ENCODE assay signal across 22 mouse cellular contexts in genomic region chr4:156055173-156055572, GRCm38 (mm10). TPM values are rescaled to one million over a fixed set of nuclear protein-coding genes. Genes with fewer than 3 reads are reported as not detected.
DNase-seq lines count a peak whose midpoint lies in the region; ATAC-seq and TF ChIP-seq lines count a peak whose summit lies in the region.
"Had no signal": no experiment of that assay in that cellular context is flagged by ENCODE, and none has a peak within 500 bp of the region (broad histone marks: within the 10 kb centered on the region; RNA-seq: fewer than 3 reads in every experiment).

No protein-coding gene starts in this region.

- no peak overlapping the region for H3K9ac ChIP-seq in kidney, postnatal 0 days (ENCODE audit: low read depth, low read length)
- H3K9ac ChIP-seq in embryonic facial prominence, embryonic 15.5 days = no peak overlapping the region
- H3K9ac ChIP-seq in intestine, embryonic 16.5 days (ENCODE audit: low read depth, low read length) = peak overlapping the region; percentile 68
- H3K9ac ChIP-seq in stomach, embryonic 16.5 days (ENCODE audit: low read length) = no peak overlapping the region
- H3K9ac ChIP-seq: forebrain, embryonic 12.5 days; heart, embryonic 15.5 days; hindbrain, embryonic 13.5 days had no signal

- no peak overlapping the region for H3K4me2 ChIP-seq in kidney, postnatal 0 days (ENCODE audit: low read length)
- peak overlapping the region; percentile 6; the same call in 1 of the 2 replicates for H3K4me2 ChIP-seq in embryonic facial prominence, embryonic 15.5 days (replicated peaks)
- H3K4me2 ChIP-seq in intestine, embryonic 16.5 days (ENCODE audit: low read depth, low read length) = peak overlapping the region; percentile 39
- peak overlapping the region; percentile 50 for H3K4me2 ChIP-seq in stomach, embryonic 16.5 days (ENCODE audit: low read depth, low read length)
- H3K4me2 ChIP-seq: forebrain, embryonic 12.5 days; heart, embryonic 11.5 days; heart, embryonic 15.5 days; hindbrain, embryonic 13.5 days had no signal

- TF ChIP-seq CTCF in kidney, postnatal 0 days (IDR thresholded peaks at IDR 0.05; ENCODE audit: low read depth) = 0 out of 2 replicates have a peak, but pooled peaks have one; percentile 3

- no peaks in the 10 kb centered on the region for H3K9me3 ChIP-seq in kidney, postnatal 0 days (replicated peaks; ENCODE audit: low read length)
- no peaks in the 10 kb centered on the region for H3K9me3 ChIP-seq in embryonic facial prominence, embryonic 15.5 days (replicated peaks)
- no peaks in the 10 kb centered on the region for H3K9me3 ChIP-seq in intestine, embryonic 16.5 days (ENCODE audit: control insufficient read depth, low read length)
- H3K9me3 ChIP-seq in stomach, embryonic 16.5 days (replicated peaks; ENCODE audit: control insufficient read depth, low read length) = no peaks in the 10 kb centered on the region
- H3K9me3 ChIP-seq: forebrain, embryonic 12.5 days; G1E; heart, embryonic 15.5 days; hindbrain, embryonic 13.5 days had no signal

- no peak for DNase-seq in kidney, postnatal 0 days (ENCODE audit: low spot score)
- no peak for DNase-seq in kidney, adult 18-20 months
- no peak for DNase-seq in adrenal gland, adult 2 months
- DNase-seq in layer of hippocampus, adult 9-10 months (ENCODE audit: low spot score) = no peak
- DNase-seq in embryo, embryonic 11 days = no peak
- DNase-seq: adrenal gland, postnatal 14 days; cerebellum, adult 11-12 months; cerebellum, adult 9-10 months; cerebellum, postnatal 25 days; gastrocnemius, postnatal 14 days; heart, adult 2 months; heart, postnatal 14 days had no signal

- ATAC-seq in kidney, postnatal 0 days (replicated peaks; ENCODE audit: low FRiP score, low read depth) = no peak
- no peak for ATAC-seq in embryonic facial prominence, embryonic 15.5 days (ENCODE audit: insufficient number of reproducible peaks, low FRiP score, low TSS enrichment, low read depth)
- no peak for ATAC-seq in intestine, embryonic 16.5 days
- no peak for ATAC-seq in stomach, embryonic 16.5 days (ENCODE audit: insufficient read depth, low FRiP score)
- ATAC-seq: forebrain, embryonic 16.5 days had no signal

- H3K27ac ChIP-seq in kidney, postnatal 0 days = peak overlapping the region; percentile 56
- no peak overlapping the region for H3K27ac ChIP-seq in embryonic facial prominence, embryonic 15.5 days (replicated peaks)
- H3K27ac ChIP-seq in intestine, embryonic 16.5 days (ENCODE audit: low read length) = peak overlapping the region; percentile 86
- H3K27ac ChIP-seq in stomach, embryonic 16.5 days (ENCODE audit: low read length) = peak overlapping the region; percentile 5
- H3K27ac ChIP-seq: forebrain, embryonic 12.5 days; heart, adult 2 months; heart, embryonic 15.5 days; hindbrain, embryonic 13.5 days had no signal

- 0 out of 2 replicates have a peak, but pooled peaks cover 6% of the 10 kb centered on the region for H3K4me1 ChIP-seq in kidney, postnatal 0 days (replicated peaks; ENCODE audit: insufficient read depth, low read length)
- peaks cover 7% of the 10 kb centered on the region; the same call in 1 of the 2 replicates for H3K4me1 ChIP-seq in embryonic facial prominence, embryonic 15.5 days
- H3K4me1 ChIP-seq in intestine, embryonic 16.5 days (ENCODE audit: control insufficient read depth, insufficient read depth, low read length) = peaks cover 21% of the 10 kb centered on the region; the same call in 1 of the 2 replicates
- no peaks in the 10 kb centered on the region; the same call in 1 of the 2 replicates for H3K4me1 ChIP-seq in stomach, embryonic 16.5 days (ENCODE audit: control insufficient read depth, insufficient read depth, low read length)
- H3K4me1 ChIP-seq: forebrain, embryonic 12.5 days; hindbrain, embryonic 13.5 days had no signal

- H3K4me3 ChIP-seq in kidney, postnatal 0 days (replicated peaks; ENCODE audit: low read depth, low read length) = no peak overlapping the region
- peak overlapping the region; percentile 10; the same call in 1 of the 2 replicates for H3K4me3 ChIP-seq in embryonic facial prominence, embryonic 15.5 days (replicated peaks)
- peak overlapping the region; percentile 59 for H3K4me3 ChIP-seq in intestine, embryonic 16.5 days (ENCODE audit: low read length)
- peak overlapping the region; percentile 46; the same call in 1 of the 2 replicates for H3K4me3 ChIP-seq in stomach, embryonic 16.5 days (replicated peaks; ENCODE audit: low read length)
- H3K4me3 ChIP-seq: forebrain, embryonic 12.5 days; heart, adult 2 months; heart, embryonic 15.5 days; hindbrain, embryonic 13.5 days had no signal

- no peaks in the 10 kb centered on the region for H3K27me3 ChIP-seq in kidney, postnatal 0 days (ENCODE audit: insufficient read depth, low read length)
- no peaks in the 10 kb centered on the region for H3K27me3 ChIP-seq in embryonic facial prominence, embryonic 15.5 days
- H3K27me3 ChIP-seq in intestine, embryonic 16.5 days (replicated peaks; ENCODE audit: control insufficient read depth, insufficient read depth, low read length) = no peaks in the 10 kb centered on the region
- no peaks in the 10 kb centered on the region for H3K27me3 ChIP-seq in stomach, embryonic 16.5 days (ENCODE audit: control insufficient read depth, insufficient read depth, low read length)

- WGBS in kidney, postnatal 0 days = 87% methylated on average over 5 of the region's 5 CpGs
- WGBS in embryonic facial prominence, embryonic 15.5 days = 79% methylated on average over 5 of the region's 5 CpGs
- WGBS in intestine, embryonic 16.5 days = 77% methylated on average over 5 of the region's 5 CpGs
- 80% methylated on average over 5 of the region's 5 CpGs for WGBS in stomach, embryonic 16.5 days

- no peaks in the 10 kb centered on the region for H3K36me3 ChIP-seq in kidney, postnatal 0 days (ENCODE audit: insufficient read depth, low read length)
- H3K36me3 ChIP-seq in embryonic facial prominence, embryonic 15.5 days = no peaks in the 10 kb centered on the region; the same call in 1 of the 2 replicates
- H3K36me3 ChIP-seq in intestine, embryonic 16.5 days (ENCODE audit: control insufficient read depth, insufficient read depth, low read length) = no peaks in the 10 kb centered on the region
- no peaks in the 10 kb centered on the region for H3K36me3 ChIP-seq in stomach, embryonic 16.5 days (ENCODE audit: control insufficient read depth, insufficient read depth, low read length)
- H3K36me3 ChIP-seq: forebrain, embryonic 12.5 days; G1E; heart, embryonic 15.5 days; hindbrain, embryonic 13.5 days had no signal

RNA-seq across cellular contexts. Expression of gene Ttll10, which starts 4.0 kb away (rescaled TPM):
- 5.6 and 6.0 TPM in 2 replicates for polyA plus RNA-seq in kidney, postnatal 0 days (2015; fragmentation: Nextera tagmentation; extraction: Ambion mirVana)
- 4.0 and 4.3 TPM in 2 replicates for polyA plus RNA-seq in embryonic facial prominence, embryonic 15.5 days (2015; fragmentation: Nextera tagmentation; extraction: Ambion mirVana)
- 4.2 and 4.7 TPM in 2 replicates for polyA plus RNA-seq in intestine, embryonic 16.5 days (2015; fragmentation: Nextera tagmentation; extraction: Ambion mirVana)
- polyA plus RNA-seq in stomach, embryonic 16.5 days (2015; fragmentation: Nextera tagmentation; extraction: Ambion mirVana) = 4.6 and 5.0 TPM in 2 replicates
- under 1 TPM in 1 of 2 experiments, not detected in 1; 0.21 TPM for total RNA-seq in adrenal gland, adult 2 months (2021)
- 0.13 and 0.19 TPM in 2 replicates for polyA plus RNA-seq in adrenal gland, adult 2 months (2012; rRNA removed)
- total RNA-seq: gastrocnemius, adult 18-20 months; gastrocnemius, postnatal 14 days; heart, adult 2 months; heart, postnatal 14 days had no signal
- polyA plus RNA-seq: forebrain, embryonic 16.5 days; G1E; hindbrain, embryonic 13.5 days had no signal

RNA-seq across cellular contexts. Expression of gene Tnfrsf18, which starts 29.2 kb away (rescaled TPM):
- 1.3 TPM in 2 replicates for polyA plus RNA-seq in kidney, postnatal 0 days (2015; fragmentation: Nextera tagmentation; extraction: Ambion mirVana)
- 6.0 and 7.1 TPM in 2 replicates for polyA plus RNA-seq in embryonic facial prominence, embryonic 15.5 days (2015; fragmentation: Nextera tagmentation; extraction: Ambion mirVana)
- 1.0 and 1.4 TPM in 2 replicates for polyA plus RNA-seq in intestine, embryonic 16.5 days (2015; fragmentation: Nextera tagmentation; extraction: Ambion mirVana)
- 2.4 and 3.1 TPM in 2 replicates for polyA plus RNA-seq in stomach, embryonic 16.5 days (2015; fragmentation: Nextera tagmentation; extraction: Ambion mirVana)
- under 1 TPM in 1 of 2 experiments, not detected in 1; 0.38 TPM for total RNA-seq in adrenal gland, adult 2 months (2021)
- 0.30 and 0.61 TPM in 2 replicates for polyA plus RNA-seq in adrenal gland, adult 2 months (2012; rRNA removed)
- total RNA-seq: adrenal gland, postnatal 14 days; gastrocnemius, adult 18-20 months; gastrocnemius, postnatal 14 days had no signal
- polyA plus RNA-seq: G1E had no signal

RNA-seq across cellular contexts. Expression of gene Tnfrsf4, which starts 41.5 kb away (rescaled TPM):
- 0.70 and 0.88 TPM in 2 replicates for polyA plus RNA-seq in kidney, postnatal 0 days (2015; fragmentation: Nextera tagmentation; extraction: Ambion mirVana)
- 1.1 and 1.2 TPM in 2 replicates for polyA plus RNA-seq in embryonic facial prominence, embryonic 15.5 days (2015; fragmentation: Nextera tagmentation; extraction: Ambion mirVana)
- 0.55 and 0.86 TPM in 2 replicates for polyA plus RNA-seq in intestine, embryonic 16.5 days (2015; fragmentation: Nextera tagmentation; extraction: Ambion mirVana)
- polyA plus RNA-seq in stomach, embryonic 16.5 days (2015; fragmentation: Nextera tagmentation; extraction: Ambion mirVana) = 0.30 and 0.87 TPM in 2 replicates
- total RNA-seq in adrenal gland, adult 2 months (2021) = 1 to 10 TPM in 1 of 2 experiments, under 1 TPM in 1; 0.61 to 1.2 TPM
- polyA plus RNA-seq in adrenal gland, adult 2 months (2012; rRNA removed) = 4.4 and 5.0 TPM in 2 replicates
- total RNA-seq: heart, adult 2 months had no signal

RNA-seq across cellular contexts. Expression of gene 9430015G10Rik, which starts 54.6 kb away (rescaled TPM):
- polyA plus RNA-seq in kidney, postnatal 0 days (2015; fragmentation: Nextera tagmentation; extraction: Ambion mirVana) = 11.8 and 15.3 TPM in 2 replicates
- polyA plus RNA-seq in embryonic facial prominence, embryonic 15.5 days (2015; fragmentation: Nextera tagmentation; extraction: Ambion mirVana) = 32.8 and 33.5 TPM in 2 replicates
- polyA plus RNA-seq in intestine, embryonic 16.5 days (2015; fragmentation: Nextera tagmentation; extraction: Ambion mirVana) = 21.4 and 22.3 TPM in 2 replicates
- 26.8 and 32.3 TPM in 2 replicates for polyA plus RNA-seq in stomach, embryonic 16.5 days (2015; fragmentation: Nextera tagmentation; extraction: Ambion mirVana)
- 1 to 10 TPM; 5.7 to 9.6 TPM for total RNA-seq in adrenal gland, adult 2 months (2021)
- polyA plus RNA-seq in adrenal gland, adult 2 months (2012; rRNA removed) = 14.6 and 15.6 TPM in 2 replicates
